Mouse (Mus musculus) c-Kit-positive CD71-positive TER-119-negative erythroid progenitor cells, embryonic 14.5 days (primary cell): Measurements from ENCODE around the gene Dgki.

Source experiments
- DNase-seq: peaks from one replicate; pipeline ENCODE4 v3.0.0-alpha.2; 2013; ENCODE audit warnings: low read depth

The Dgki gene

GRCm38 (mm10) chr6:36845288-36845687 lies 454.7 kb downstream of the Dgki start:
- no peak for DNase-seq

GRCm38 (mm10) chr6:36844258-36844657 lies 455.7 kb downstream of the Dgki start:
- no peak for DNase-seq

DNA sequence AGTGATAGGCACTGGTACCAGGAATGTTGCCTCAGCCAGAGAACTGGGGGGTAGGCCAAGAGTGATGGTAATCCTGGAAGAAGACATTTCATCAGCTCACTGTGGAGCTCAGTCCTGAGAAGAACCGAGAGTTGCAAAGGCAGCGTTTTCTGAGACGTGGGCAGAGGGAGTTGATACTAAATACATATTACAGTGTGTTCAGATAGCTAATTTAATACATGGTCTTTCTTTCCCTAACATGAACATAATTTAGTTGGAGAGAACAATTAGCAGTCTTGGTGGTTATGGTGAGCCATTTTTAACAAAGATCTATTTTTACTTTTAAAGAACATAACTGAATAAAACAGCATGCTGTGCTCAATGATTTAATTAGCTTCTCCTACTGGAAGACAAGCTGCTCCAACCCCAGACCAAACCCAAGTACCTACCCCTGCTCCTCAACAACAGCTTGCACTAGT lies 456.9 kb downstream of the Dgki start:
- no peak for DNase-seq

GRCm38 (mm10) chr6:36842101-36842922 lies 457.7 kb downstream of the Dgki start:
- no peak for DNase-seq

GRCm38 (mm10) chr6:36841701-36842100 lies 458.3 kb downstream of the Dgki start:
- no peak for DNase-seq

- no peak for DNase-seq
Observed at GRCm38 (mm10) chr6:36841174-36841573, 458.8 kb downstream of the Dgki start.

GRCm38 (mm10) chr6:36838747-36839146 lies 461.2 kb downstream of the Dgki start:
- DNase-seq, result no peak

DNA sequence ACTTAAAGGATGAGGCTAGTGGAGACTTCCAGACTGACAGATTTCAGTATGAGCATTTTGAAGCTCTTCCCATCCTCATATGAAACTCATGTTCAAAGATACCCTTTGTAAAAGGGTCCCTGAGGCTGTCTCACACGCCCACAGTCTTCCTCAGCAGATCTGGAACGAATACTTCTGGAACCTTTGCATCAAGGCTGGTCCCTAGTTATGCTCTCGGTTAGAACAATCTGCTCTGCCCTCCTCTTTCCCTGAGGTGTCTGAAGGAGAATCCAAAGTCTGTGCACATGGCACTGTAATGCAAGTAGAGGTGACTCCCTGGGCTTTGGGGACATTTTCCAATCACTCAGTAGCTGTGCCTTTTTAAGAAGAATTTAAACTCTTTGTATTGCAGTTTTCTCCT lies 464.6 kb downstream of the Dgki start:
- no peak for DNase-seq

- DNase-seq, result no peak
Observed at GRCm38 (mm10) chr6:36834695-36835265, 465.2 kb downstream of the Dgki start.

DNA sequence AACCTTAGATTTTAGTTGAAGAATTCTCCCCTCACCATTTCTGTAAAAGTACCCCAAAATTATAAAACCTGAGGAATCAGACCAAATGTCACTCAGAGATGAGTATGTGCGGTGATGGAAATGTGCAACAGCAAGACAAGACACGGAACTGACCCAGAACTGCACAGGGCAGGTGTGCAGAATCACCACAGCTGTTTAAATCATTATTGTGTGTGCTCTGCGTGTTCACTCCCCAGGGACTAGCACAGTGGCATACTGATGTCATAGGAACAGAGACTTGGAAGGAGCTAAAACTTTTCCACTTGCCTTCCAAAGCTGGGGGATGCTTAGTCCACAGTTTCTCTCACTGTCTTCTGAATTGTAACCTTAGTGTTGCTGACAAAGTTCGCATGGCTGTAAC lies 467.3 kb downstream of the Dgki start:
- DNase-seq, result no peak

GRCm38 (mm10) chr6:36832207-36832606 lies 467.8 kb downstream of the Dgki start:
- no peak for DNase-seq

GRCm38 (mm10) chr6:36830371-36830925 lies 469.5 kb downstream of the Dgki start:
- DNase-seq, result no peak

DNA sequence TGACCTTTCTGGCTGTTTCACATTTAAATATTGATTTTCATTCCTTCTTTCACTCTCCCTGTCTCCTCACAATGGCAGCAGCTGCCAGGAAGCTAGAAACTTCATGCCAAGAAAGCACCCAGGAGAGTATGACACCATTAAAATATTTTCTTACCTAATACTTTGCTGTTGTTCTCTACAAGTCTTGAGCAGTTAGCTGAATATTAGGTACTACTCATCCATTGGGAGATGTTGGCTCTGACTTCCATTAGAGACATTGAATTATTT lies 480.3 kb downstream of the Dgki start:
- DNase-seq, result no peak

- DNase-seq, result no peak
Observed at GRCm38 (mm10) chr6:36819019-36819783, 480.8 kb downstream of the Dgki start.

- DNase-seq, result no peak
Observed at GRCm38 (mm10) chr6:36818281-36819018, 481.5 kb downstream of the Dgki start.

DNA sequence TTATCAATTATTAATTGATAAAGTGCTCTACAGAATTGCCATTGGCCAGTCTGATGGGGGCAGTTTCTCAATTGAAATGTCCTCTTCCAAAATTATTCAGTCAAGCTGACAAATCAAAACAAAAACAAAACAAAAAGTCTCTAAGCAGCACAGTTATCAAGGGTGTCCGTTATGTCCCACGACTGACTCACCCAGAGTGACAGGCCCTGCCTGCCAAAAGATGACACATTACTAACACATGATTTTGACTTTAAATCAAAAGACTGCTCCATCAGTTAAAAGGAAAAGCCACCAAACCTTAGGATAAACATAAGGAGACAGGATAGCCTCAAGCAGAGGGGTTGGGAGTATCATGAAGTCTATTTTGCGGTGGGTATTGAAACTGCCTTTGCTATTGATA lies 483.3 kb downstream of the Dgki start:
- no peak for DNase-seq

DNA sequence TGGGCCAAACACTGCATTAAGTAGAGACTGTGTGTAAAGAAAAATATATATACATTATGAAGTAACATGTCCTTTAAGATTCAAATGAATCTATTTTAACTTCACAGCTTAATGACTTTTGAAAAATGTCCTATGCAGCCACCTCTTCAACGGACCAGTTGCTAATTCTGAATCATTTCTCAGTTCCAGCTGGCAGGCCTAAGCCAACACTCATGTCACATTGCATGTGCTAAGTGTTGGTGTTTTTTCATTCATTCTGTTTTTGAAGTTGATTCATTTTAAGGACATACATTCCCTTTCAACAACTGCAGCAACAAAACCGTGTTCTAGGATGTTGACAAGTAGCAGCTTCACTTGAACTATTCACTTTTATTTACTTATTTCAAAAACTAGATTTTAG lies 484.0 kb downstream of the Dgki start:
- no peak for DNase-seq

- DNase-seq, result no peak
Observed at GRCm38 (mm10) chr6:36812666-36813515, 487.1 kb downstream of the Dgki start.

- no peak for DNase-seq
Observed at GRCm38 (mm10) chr6:36810448-36810847, 489.5 kb downstream of the Dgki start.

GRCm38 (mm10) chr6:36809747-36810285 lies 490.2 kb downstream of the Dgki start, which contains the start of gene Ptn:
Ptn (minus strand) TSS chr6:36810220.
- DNase-seq, result no peak

DNA sequence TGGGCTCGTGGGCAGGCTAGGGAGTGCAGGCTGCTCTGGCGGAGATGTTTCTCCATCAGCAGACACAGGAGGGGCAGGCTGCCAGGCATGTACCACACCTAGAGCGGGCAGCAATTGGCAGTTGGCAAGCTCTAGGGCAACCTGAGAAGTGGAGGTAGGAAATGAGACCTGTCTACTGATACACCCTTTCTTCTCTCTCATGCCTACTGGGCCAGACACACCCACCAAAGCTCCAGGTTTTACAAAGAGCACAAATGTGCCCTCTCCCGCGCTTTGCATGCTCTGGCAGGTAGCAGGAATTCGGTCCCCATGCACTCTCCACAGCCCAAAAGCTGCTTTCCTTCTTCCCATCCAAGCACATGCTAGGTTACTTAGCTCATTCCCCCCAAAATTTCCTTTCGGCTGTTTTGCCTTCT lies 490.7 kb downstream of the Dgki start:
- DNase-seq, result no peak
